Mouse (Mus musculus) MEL-GATA-1-ER (cell line): ENCODE measurements at regions not wholly inside any gene's neighbourhood (a gene's known extent, or its start where the extent isn't known, plus 50 kb on each side); places are given as distances from the start of the nearest gene placed in this dataset.
"Not testable (repeated sequence)": the region's sequence is repeated elsewhere in the genome, so short reads cannot be mapped to it uniquely, and the experiment has no call there.

Experiments
- DNase-seq: peaks from one replicate; pipeline ENCODE4 v3.0.0-alpha.2; 2012; ENCODE audit warnings: low read depth; ENCODE audit errors: extremely low read depth

DNA sequence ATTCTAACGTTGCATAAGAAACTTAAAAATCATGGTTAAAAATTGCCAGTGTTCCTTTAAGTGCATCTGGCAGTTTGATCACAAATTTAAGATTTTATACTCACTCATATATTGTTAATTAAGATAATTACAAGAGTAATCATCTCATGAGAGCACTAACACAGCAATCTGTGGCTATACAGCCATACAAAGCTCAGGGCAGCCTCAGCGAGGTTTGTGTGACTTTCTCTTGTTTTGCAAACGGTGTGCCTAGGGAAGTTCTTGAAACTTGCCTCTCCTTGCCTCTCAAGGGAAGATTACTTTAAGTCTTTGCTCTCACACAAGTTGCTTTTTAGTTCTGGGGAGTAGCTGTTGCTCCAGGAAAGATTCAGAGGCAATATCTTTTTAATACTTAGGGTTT is 58.1 kb upstream of the Slc1a4 start:
- DNase-seq = no peak

DNA sequence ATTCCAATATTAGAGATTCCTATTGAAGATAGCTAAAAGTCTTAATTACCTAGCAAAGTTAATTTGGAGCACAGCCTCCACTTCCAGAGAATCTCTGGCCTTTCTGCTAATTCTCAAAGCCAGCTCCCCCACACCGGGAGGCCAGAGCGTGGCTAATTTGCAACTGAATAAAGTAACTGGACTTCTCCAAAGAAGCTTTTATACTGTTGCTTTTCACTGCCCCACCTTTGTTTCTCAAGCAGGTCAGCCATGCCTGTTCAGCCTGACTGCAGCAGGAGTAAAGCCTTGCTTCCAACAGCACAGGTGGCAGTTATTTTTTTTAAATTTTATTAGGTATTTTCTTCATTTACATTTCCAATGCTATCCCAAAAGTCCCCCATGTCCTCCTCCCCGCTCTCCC is 60.8 kb upstream of the Slc1a4 start:
- not testable (repeated sequence) for DNase-seq

DNA sequence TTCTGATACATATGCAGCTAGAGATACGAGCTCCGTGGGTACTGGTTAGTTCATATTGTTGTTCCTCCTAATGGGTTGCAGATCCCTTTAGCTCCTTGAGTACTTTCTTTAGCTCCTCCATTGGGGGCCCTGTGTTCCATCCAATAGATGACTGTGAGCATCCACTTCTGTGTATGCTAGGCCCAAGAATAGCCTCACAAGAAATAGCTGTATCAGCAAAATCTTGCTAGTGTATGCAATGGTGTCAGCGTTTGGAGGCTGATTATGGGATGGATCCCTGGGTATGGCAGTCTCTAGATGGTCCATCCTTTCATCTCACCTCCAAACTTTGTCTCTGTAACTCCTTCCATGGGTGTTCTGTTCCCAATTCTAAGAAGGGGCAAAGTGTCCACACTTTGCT is 61.3 kb upstream of the Slc1a4 start:
- DNase-seq = not testable (repeated sequence)

DNA sequence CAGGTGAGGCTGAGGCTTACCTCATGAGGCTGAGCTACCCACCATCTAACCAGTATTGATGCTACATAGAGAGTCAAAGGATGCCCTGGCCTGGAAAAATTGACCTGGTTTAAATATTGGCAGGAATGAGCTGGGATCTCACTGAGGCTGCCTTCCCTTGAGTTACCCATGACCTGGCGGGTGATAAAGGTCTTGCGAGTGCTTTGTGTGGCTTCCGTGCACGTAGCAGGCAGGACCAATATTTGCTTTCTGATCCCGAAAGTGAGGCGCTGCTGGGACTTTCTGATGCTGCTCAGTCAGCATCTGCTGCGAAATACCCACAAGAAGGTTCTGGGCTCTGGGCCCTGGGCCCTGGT is 63.3 kb upstream of the Slc1a4 start:
- DNase-seq = no peak

DNA sequence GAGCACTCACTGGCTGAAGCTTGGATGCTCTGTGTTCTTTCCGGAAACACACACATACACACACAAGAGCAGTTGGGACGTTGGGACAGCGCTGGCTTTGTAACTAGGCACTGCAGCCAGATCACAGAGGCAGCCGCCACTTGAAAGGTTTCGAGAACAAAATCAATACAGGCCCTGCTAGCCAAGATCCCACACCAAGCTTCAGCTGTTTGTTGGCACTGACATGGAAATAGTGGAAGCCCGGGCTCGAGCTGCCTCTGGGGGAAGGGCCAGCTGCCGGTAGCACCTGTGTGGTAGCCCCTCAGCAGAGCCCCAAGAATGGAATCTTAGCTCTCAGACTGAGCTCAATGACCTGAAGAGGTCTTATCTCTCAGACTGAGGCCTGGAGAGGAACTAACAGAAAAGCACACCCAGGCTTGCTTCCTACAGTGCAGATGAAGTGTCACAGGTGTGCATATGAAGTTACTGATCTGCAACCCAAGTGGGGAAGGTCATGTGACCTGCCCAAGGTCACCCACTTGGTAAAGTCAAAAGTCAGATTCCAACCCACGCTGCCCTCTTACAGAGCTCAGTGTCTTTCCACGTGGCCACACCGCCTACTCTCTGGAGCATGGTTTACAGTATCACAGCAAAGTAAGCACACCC is 63.8 kb upstream of the Slc1a4 start:
- DNase-seq = no peak

DNA sequence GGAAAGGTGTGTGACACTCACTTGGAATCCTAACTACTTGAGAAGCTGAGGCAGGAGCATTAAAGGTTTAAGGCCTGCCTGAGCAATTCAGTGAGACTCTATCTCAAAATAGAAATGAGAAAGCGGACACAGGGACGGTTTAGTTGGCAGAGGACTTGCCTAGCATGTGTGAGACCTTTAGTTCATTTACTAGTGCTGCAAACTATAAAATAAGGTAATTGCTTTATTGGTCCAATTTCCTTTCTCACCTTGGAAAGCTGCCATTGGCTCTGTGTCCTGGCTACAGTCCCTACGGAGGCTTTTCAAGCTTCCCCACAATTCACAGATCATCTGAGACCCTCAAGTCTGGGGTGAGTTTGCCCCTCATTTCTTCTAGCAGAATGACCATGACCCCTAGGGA is 64.4 kb upstream of the Slc1a4 start:
- DNase-seq = no peak

DNA sequence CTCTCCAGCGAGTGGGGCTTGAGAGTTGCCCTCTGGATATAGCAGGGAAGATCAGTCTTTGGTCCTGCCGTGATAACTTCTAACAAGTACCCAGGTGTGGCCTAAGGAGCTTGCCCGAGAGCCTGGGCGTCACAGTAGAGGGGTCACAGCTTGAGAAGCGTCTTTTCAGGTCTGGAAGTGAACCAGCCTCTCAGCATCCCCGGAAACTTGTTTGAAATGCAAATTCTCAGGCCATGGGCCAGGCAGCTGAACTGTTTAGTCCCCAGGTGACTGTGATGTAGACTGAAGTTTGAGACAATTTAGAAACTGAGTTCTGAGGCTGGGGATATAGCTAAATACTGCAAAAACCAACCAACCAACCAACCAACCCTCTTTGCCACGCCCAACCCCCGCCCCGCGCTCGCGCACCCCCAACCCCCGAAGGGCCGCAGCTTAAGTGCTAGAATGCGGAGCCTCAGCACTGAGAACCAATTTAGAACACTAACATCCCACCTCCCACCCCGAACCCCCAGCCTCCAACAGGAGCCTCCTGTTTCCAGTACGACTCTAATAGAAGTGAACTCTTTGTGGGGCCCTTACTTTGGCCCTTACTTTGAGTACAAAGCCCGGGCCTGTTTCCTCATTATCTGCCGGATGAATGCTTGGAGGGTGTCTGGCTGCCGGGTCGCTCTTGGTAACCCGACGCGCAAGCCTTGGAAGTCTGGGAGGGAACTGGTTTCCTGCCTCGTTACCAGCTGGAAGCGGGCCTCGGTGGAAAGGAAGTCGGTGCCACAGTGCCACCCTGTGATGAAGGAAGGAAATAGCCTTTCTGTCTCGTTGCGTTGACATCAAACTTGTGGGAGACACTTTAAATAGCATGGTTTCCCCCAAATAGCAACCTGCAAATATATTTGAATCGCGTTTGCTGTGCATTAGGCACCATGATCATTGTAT is 68.1 kb upstream of the Slc1a4 start:
- peak; percentile 47 for DNase-seq

DNA sequence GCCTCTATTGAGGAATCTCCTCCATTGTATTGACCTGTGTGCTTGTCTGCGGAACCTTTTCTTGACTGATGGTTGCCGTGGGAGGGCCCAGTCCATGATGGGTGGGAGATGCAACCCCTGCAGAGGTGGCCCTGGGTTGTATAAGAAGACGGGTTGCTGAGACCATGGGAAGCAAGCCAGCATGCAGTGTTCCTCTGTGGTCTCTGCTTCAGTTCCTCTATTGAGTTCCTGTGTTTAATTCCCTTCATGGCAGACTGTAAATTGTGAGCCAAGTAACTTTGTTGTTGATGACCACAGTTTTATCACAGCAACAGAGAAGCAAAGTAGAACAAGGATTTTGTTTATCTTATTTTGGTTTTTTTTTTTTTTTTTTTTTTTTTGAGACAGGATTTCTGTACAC is 70.9 kb upstream of the Slc1a4 start:
- DNase-seq = peak; percentile 8

DNA sequence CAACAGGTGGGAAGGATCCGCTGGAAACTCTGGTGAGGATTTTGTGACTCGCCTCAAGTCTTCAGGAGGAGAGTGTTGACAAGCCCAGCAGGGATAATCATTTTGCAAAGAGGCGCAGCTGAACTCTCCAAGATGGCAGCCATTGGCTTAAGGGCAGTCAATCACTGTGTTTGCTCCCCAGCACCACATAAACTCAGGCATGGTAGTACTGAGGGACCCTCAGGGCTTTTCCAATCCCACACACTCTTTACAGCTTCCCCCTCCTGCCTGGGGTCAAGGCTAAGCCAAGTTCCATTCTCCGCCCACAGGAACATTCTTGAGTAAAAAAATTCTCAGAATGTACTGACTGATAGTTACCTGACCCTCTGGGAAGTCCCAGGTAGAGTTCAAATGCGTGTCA is 72.0 kb upstream of the Slc1a4 start:
- DNase-seq = no peak

DNA sequence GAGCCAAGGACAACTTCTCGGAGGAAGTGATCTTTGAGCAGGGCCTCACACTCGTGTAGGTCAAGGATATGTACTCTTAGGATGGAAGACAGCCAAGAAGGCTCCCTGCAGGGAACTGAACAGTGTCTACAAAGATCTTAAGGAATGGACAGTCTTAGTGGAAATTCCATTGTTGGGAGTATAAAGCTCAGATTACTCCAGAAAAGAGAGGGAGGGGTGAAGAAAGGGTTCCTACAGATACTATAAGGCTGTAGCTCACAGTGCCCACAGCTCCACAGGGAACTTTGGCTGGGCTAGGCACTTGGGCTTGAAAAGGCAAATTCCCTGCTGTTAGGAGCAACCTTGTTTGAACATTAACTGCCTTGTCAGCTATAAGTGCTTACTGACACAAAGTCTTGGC is 85.6 kb upstream of the Slc1a4 start:
- no peak for DNase-seq

DNA sequence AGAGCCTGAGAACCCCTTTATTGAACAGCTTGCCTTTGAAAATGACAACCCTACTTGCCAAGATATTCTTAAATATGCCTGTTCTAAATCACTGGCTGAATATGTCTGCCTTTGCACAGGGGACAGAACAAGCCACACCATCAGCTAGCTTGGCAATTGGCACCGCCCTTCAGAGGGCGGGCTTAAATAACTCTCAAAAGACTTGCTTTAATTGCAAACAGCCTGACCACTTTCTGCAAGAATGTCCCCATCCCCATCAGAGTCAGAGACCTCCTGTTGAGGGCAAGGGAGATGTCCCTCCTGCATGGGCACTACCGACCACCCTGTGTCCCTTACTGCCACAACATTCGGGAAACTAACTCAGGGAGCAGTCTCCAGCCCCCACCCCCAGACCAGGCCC is 88.4 kb upstream of the Slc1a4 start:
- DNase-seq = no peak

DNA sequence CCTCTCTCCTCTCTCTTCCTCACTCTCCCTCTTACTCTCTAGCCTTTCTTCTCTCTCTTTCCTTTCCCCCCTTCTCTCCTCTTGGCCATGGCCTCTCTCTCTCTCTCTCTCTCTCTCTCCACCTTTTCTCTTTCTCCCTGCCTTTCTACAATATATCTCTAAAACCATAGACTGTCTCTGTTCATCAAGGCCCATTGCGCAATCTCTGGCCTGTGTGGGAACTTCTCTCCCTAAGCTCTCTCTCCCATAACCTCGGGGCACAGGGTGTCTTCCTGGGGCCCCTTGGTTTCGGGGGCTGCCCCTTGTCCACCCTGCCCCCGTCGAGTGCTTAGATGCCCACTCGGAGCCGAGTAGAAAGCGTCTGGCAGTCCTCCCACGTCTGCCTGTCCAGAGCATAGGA is 103.5 kb upstream of the Slc1a4 start:
- no peak for DNase-seq

DNA sequence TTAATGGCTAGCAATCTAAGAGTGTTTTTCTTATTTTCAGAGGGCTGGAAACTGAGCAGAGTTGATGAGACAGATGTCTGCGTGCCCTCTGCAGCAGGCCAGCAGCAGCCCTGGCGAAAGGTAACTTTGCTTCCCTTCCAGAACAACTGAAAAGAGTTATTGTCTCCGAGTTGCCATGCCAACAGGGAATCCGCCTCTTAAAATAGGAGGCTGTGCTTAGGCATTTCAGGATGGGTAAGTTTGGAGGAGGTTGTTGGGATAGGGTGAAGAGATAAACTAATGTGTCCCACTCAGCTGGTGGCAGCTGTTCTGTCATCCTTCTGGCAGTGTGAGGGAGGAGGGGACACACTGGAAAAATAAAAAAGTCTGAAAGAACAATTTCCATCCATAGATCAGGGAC is 100.6 kb upstream of the Sertad2 start:
- no peak for DNase-seq

DNA sequence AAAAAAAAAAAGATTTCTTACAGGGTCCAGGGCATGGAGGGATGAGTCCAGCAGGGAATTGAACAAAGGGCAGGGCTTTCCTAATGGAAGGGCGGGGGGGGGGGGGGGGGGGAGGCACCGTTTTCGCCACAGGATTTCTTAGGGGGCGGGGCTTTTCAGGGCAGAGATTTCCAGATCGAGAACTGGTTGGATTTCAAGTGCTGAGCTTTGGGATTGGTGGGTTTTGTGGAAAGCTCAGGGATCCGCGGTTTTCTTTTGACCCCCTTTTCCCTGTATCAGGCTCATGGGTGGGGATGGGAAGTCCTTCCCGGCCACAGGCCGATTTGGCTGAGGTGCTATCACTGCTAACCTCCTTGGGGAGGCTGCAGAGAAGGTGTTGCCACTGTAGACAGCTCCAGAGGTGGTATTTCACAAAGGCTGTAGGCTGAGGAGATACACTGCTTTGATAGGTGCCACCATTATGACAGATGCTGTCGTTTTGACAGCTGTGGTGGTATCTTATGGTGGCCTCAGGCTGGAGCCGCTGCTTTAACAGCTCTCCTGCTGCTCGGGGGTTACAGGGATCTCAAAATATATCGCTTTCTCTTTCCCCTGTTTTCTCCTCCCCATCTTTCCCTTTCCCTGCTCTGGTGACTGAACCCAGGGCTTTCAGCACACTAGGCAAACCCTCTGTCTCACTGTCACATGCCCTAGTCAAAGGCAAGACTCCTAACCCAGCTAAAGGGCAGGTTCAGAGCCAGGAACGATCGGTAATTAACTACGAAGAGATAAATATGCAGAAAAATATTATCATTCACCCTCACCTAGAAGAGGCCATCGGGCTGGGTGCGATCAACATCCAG is 97.8 kb upstream of the Sertad2 start:
- DNase-seq = no peak

DNA sequence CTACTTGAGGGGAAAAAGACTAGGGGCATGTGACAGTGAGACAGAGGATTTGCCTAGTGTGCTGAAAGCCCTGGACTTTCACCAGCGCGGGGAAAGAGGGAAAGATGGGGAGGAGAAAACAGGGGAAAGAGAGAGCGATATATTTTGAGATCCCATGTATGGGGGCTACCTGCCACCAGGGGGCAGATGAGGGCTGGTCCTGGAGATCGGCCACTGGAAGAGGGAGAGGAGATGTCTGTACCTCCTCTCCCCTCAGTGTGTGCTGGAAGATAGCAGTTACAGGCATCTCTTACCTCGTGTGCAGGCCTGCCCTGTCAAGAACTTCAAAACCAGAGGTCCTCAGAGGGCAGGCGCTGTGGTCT is 97.2 kb upstream of the Sertad2 start:
- DNase-seq = peak; percentile 50

DNA sequence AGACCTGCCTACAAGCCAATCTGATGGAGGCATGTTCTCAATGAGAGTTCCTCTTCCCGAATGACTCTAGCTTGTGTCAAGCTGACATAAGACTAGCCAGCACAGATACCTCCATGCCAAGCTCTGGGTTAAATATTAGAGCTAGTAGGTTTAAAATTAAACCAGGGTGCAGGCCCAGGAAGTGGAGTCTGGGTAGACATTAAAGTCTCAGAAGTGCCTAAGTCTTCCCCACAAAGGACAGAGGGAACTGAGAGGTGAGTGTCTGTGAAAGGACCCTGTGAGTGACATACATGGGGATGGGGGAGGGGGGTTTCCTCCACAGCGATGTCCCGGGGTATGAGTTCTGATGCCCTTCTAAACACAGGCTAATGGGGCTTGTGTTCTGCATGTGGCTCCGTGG is 90.2 kb upstream of the Sertad2 start:
- DNase-seq = no peak

DNA sequence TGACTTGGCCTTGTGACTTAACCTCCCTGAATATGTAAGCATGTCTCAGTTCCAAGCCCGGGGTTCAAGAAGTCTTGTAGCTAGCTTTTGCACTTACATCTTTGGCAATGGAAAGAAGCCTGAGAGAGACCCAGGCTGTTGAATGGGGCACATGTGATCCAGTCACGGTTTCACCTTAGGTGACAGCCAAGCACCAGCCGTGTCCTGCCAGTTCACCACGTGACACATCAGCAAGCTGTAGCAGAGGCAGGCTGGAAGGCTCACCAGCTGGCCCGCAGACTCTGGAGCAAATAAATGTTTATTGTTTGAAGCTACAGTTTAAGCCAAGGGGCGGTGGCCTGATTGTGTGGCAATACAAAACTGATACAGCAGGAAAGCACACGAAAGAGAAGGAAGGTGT is 89.3 kb upstream of the Sertad2 start:
- DNase-seq = no peak

DNA sequence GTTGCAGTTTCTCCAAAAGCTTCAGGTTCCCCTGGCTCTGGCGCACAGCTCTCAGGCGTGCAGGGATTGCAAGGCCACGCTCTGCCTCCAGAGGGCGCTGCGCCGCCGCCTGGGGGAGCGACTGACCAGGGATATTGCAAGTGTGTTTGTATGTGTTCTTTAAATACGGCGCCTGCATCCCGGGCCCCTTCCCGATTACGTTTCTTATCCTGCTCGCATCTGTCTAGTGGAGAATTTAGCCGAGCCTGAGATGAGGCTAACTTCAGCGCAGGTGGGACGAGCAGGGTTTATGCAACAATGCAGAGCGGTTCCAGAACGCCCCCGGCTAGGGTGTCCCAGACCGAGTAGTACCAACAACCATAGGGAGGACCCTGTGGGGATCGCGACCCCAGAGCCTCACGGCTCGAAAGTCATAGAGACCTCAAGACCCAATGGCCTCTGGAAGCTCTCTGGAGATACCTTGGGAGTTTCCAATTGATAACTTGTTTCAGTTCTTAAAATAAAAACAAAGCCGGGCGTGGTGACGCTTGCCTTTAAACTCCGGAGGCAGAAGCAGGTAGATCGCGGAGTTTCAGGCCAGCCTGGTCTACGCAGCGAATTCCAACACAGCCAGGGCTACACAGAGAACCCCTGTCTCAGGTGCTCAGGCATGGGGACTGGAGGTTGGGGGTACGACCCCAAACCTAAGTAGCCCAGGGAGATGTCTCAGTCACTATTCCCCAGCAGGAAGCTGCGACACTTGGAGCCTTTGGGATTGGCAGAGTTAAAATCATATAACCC is 87.8 kb upstream of the Sertad2 start:
- DNase-seq = peak; percentile 56

DNA sequence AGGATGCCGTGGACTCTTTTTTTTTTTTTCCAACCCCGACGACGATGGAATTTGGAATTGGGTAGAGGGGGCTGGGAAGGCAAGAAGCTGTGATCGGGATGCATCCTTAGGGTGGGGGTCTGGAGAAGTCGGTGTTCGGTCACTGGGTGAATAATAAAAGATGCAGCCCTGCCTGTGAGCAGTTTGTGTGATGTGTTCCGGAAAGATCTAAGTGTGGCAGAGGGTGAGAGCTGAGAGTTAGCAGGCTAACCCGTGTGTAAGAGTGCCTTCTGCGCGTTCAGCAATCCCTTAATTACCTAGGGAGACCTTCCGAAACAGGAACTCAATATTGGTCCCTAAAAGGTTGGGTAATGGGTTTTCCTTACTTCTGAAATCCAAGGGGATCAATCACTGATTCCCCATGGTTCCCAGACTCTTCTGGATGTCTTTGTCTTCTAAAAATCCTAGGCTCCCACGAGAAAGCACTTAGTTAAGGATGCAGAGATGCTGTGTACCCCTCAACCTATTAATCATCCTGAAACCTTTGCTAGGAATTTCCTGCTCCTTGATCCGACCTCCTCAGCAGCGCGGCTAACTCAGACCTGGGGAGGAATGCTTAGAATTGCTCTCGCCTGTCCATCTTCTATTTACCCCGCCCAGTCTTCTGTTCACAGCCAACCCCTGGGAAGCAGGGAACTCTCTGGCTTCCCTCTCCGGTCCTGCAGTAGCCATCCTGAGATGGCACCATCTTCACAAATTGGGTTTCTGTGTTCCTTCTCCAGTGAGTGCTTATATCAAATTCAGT is 87.0 kb upstream of the Sertad2 start:
- DNase-seq = no peak

DNA sequence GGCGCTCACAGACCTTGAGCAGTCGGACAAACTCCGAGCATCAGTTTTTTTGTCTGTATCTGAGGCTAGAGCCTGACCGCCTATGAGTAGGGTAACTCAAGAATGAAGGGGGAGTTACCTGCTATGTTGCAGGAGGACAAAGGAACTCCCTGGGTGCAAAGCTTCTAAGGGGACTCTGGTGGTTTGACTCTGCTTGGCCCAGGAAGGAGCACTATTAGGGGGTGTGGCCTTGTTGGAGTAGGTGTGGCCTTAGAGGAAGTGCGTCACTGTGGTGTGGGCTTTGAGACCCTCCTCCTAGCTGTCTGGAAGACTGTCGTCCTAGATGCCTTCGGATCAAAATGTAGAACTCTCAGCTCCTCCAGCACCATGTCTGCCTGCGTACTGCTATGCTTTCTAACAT is 83.9 kb upstream of the Sertad2 start:
- DNase-seq = no peak

DNA sequence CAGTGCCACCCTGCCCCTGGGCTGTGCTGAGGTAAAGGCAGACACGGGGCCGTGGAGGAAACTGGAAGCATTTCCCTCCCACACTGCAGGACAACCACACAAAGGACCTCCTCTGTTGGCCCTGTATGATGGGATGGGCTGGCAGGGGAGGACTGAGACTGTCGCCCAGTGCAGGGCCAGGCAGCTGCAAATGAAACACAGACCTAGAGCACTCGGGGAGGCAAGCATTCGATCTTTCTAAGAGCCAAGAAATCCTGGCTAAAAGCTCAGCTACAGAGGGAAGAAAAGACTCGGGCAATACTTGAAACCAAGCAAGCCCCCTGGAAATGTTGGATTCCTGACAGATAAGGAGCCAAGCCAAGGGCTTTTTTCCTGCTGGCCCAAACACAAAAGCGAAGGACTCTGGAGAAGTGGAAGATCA is 82.5 kb upstream of the Sertad2 start:
- DNase-seq = no peak
